Mouse (Mus musculus) stomach, embryonic 16.5 days (tissue): ENCODE data around the gene Sorcs2. TPM values are rescaled to one million over a fixed set of nuclear protein-coding genes. Genes with fewer than 3 reads are reported as not detected.

Source experiments
- ATAC-seq: fragments of 200-750 bp; cut with Nextera tagmentation; 2 replicates; pipeline ENCODE4 v1.8.0; 2017; ENCODE audit warnings: moderate number of reproducible peaks, moderate TSS enrichment; ENCODE audit not compliant: insufficient read depth, low FRiP score
- H3K27ac ChIP-seq: fragments of 300-500 bp; sonication (generic); 2 replicates; pipeline ENCODE4 v1.5.1; 2014; ENCODE audit warnings: low read length
- H3K27me3 ChIP-seq: fragments of 300-500 bp; sonication (generic); 2 replicates; pipeline ENCODE4 v1.6.1; 2014; ENCODE audit warnings: low read length, control low read depth, mixed read lengths; ENCODE audit not compliant: control insufficient read depth, insufficient read depth
- H3K36me3 ChIP-seq: fragments of 300-500 bp; sonication (generic); 2 replicates; pipeline ENCODE4 v1.6.1; 2014; ENCODE audit warnings: low read length; ENCODE audit not compliant: control insufficient read depth, insufficient read depth
- H3K4me1 ChIP-seq: fragments of 300-500 bp; sonication (generic); 2 replicates; pipeline ENCODE4 v1.6.1; 2014; ENCODE audit warnings: low read length, control low read depth, mixed read lengths; ENCODE audit not compliant: control insufficient read depth, insufficient read depth
- H3K4me2 ChIP-seq: fragments of 300-500 bp; sonication (generic); 2 replicates; pipeline ENCODE4 v1.6.1; 2014; ENCODE audit warnings: low read depth, low read length, mixed read lengths
- H3K4me3 ChIP-seq: fragments of 300-500 bp; sonication (generic); replicated peaks from 2 replicates; pipeline ENCODE4 v1.5.1; 2014; ENCODE audit warnings: mild to moderate bottlenecking, low read length
- H3K9ac ChIP-seq: fragments of 300-500 bp; sonication (generic); 2 replicates; pipeline ENCODE4 v1.6.1; 2014; ENCODE audit warnings: low read length
- H3K9me3 ChIP-seq: fragments of 300-500 bp; sonication (generic); replicated peaks from 2 replicates; pipeline ENCODE4 v1.6.1; 2016; ENCODE audit warnings: low read length, control low read depth; ENCODE audit not compliant: control insufficient read depth
- WGBS: fragments of 180-500 bp; shearing (Covaris S2); extraction: QIAGEN DNeasy Blood & Tissue Kit; methylation state at CpG from one replicate; pipeline ENCODE4 v1.1.7; 2014; 5-methylcytosine and 5-hydroxymethylcytosine counted together
- polyA plus RNA-seq: library from polyadenylated mRNA; unstranded; fragments of >200 nt; fragmentation: Nextera tagmentation; extraction: Ambion mirVana; gene quantifications from 2 replicates; pipeline ENCODE4 v1.2.1, GENCODE M21; 2015

Sorcs2 gene
- polyA plus RNA-seq, 1 experiment from 2014 or later, result 11.8 TPM

DNA sequence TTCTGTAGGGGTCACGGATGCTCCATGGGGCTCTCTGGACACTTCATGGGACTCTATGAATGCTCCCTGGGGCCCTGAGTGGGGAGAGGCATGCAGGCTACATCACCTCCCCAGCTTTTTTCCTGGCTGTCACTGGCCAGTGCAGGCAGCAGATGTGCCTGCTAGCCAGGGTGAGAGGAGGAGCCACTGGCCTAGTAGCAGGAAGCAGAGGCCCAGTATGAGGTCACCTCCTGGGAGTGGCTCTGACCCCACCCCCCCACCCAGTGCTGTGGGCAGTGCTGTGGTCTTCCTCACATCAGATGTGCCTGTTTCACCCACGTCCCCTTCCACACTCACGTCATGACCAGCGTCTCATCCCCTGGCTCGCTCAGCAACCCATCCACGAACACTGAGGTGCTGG lies 356.2 kb downstream of the Sorcs2 start:
- H3K36me3 ChIP-seq, result no peaks in the 10 kb centered on the region
- H3K27me3 ChIP-seq, result no peaks in the 10 kb centered on the region
- 80% methylated on average over 6 of the region's 6 CpGs for WGBS
- H3K9ac ChIP-seq, result 0 out of 2 replicates have a peak overlapping the region, but pooled peaks have one; percentile 24
- H3K4me2 ChIP-seq, result no peak overlapping the region
- peaks cover 12% of the 10 kb centered on the region for H3K4me1 ChIP-seq
- no peak; the same call in 1 of the 2 replicates for ATAC-seq
- H3K4me3 ChIP-seq, result no peak overlapping the region
- no peak overlapping the region for H3K27ac ChIP-seq
- no peaks in the 10 kb centered on the region for H3K9me3 ChIP-seq

DNA sequence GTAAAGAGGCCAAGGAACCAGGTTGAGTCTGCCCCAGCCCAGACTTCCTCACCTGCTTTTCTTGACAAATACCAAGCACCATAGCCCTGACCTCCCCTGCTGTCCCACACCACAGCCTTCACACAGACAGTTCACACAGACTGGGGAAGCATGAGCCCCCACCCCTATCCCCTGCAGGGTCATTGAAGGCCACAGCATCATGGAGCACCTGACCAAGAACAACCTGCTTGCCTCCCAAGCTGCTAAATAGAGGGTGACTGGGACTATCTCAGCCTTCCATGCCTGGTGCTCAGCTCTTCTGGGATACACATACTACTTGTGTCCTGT lies 356.7 kb downstream of the Sorcs2 start:
- H3K4me2 ChIP-seq, result no peak overlapping the region
- H3K27ac ChIP-seq, result peak overlapping the region; percentile 53
- H3K4me1 ChIP-seq, result peaks cover 12% of the 10 kb centered on the region
- H3K9me3 ChIP-seq, result no peaks in the 10 kb centered on the region
- no peaks in the 10 kb centered on the region for H3K27me3 ChIP-seq
- peak; percentile 11; the same call in 1 of the 2 replicates for ATAC-seq
- no peaks in the 10 kb centered on the region for H3K36me3 ChIP-seq
- H3K4me3 ChIP-seq, result no peak overlapping the region
- H3K9ac ChIP-seq, result peak overlapping the region; percentile 24; the same call in 1 of the 2 replicates

DNA sequence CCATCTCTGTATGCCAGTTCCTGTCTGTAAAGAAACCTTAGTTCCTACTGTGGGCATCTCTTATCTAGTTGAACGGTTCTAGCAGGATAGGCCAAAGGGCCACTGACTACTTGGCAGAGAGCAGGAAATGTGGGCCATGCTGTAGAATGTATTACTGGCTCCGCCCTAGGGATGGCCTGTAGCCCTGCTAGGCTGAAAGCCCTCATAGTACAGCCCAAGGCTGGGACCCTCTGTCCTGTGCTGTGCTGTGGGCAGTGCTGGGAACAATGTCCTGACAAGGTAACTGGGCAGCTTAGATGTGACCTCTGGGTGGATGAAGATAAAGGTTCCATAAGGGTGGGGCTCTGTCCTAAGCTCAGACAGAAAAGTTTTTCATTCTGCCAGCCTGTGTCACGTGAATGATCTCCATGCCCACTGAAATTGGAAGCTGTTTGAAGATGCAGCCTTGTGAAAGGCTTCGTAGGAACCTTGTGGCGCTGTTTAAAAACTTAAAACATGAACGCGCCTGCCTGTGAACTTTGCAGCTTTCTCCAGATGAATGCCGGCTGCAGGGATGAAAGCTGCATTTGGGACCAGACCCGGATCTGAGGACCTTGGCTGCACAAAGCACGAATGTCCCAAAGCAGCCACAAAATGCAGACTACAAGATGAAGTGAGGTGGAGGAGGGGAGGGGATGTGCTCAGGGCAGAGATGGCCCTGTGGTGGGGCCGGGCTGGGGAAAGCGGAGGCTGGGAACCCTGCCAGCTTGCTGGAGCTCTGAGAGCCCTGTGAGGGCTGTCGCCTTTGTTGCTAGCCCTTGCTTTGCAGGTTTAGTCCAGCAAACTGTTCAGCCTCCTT lies 357.3 kb downstream of the Sorcs2 start:
- Histone ChIP-seq H3K9ac (peak overlapping the region; percentile 24; the same call in 1 of the 2 replicates), H3K36me3 (no peaks in the 10 kb centered on the region), H3K9me3 (no peaks in the 10 kb centered on the region), H3K4me1 (peaks cover 12% of the 10 kb centered on the region), H3K4me3 (no peak overlapping the region), H3K27me3 (no peaks in the 10 kb centered on the region), H3K27ac (peak overlapping the region; percentile 53; the same call in 1 of the 2 replicates), H3K4me2 (no peak overlapping the region)
- ATAC-seq, result peak; percentile 80
- 45% methylated on average over 13 of the region's 13 CpGs for WGBS

DNA sequence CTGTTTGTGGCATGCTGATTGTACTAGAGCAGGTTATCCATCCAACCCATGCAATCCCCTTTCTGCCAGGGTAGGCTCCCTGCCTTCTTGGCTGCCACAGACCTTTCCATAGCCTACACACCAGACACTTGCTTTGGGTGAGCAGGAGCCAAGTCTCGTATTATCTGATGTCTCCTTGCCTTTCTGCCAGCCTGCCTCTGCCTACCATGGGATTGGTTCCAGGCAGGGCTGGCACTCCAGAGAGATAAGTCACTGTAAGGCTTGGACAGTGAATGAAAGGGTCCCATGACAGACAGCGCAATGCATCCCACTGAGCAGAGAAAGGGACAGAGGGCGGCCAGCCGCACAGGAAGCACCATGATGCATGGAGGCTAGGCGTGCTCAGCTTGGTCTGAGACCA lies 358.3 kb downstream of the Sorcs2 start:
- no peak for ATAC-seq
- H3K9me3 ChIP-seq, result no peaks in the 10 kb centered on the region

GRCm38 (mm10) chr5:36033531-36034426 lies 364.2 kb downstream of the Sorcs2 start:
- Histone ChIP-seq H3K9me3 (no peaks in the 10 kb centered on the region), H3K27ac (no peak overlapping the region), H3K4me3 (no peak overlapping the region), H3K9ac (no peak overlapping the region), H3K4me2 (no peak overlapping the region), H3K4me1 (no peaks in the 10 kb centered on the region; the same call in 1 of the 2 replicates), H3K27me3 (no peaks in the 10 kb centered on the region), H3K36me3 (no peaks in the 10 kb centered on the region)
- ATAC-seq, result peak; percentile 26; the same call in 1 of the 2 replicates
- WGBS, result 43% methylated on average over 8 of the region's 8 CpGs

More for the DNA sequence above, 358.3 kb downstream of the Sorcs2 start:
- 93% methylated on average over 5 of the region's 5 CpGs for WGBS
- Histone ChIP-seq H3K9ac (no peak overlapping the region), H3K4me2 (no peak overlapping the region), H3K36me3 (no peaks in the 10 kb centered on the region), H3K4me1 (peaks cover 12% of the 10 kb centered on the region), H3K27ac (no peak overlapping the region), H3K4me3 (no peak overlapping the region), H3K27me3 (no peaks in the 10 kb centered on the region)

GRCm38 (mm10) chr5:36025076-36025475 lies 372.9 kb downstream of the Sorcs2 start:
- Histone ChIP-seq H3K9ac (no peak overlapping the region), H3K4me1 (no peaks in the 10 kb centered on the region), H3K4me2 (no peak overlapping the region), H3K4me3 (no peak overlapping the region), H3K27ac (no peak overlapping the region), H3K27me3 (no peaks in the 10 kb centered on the region), H3K9me3 (no peaks in the 10 kb centered on the region), H3K36me3 (no peaks in the 10 kb centered on the region)
- 83% methylated on average over 4 of the region's 4 CpGs for WGBS
- no peak for ATAC-seq

- Histone ChIP-seq H3K4me3 (no peak overlapping the region), H3K9ac (no peak overlapping the region), H3K4me2 (no peak overlapping the region), H3K27me3 (no peaks in the 10 kb centered on the region), H3K27ac (no peak overlapping the region), H3K9me3 (no peaks in the 10 kb centered on the region), H3K4me1 (no peaks in the 10 kb centered on the region), H3K36me3 (no peaks in the 10 kb centered on the region)
- WGBS, result 84% methylated on average over 9 of the region's 9 CpGs
- ATAC-seq, result no peak
These were observed 373.8 kb downstream of the Sorcs2 start for GRCm38 (mm10) chr5:36024003-36024685.

DNA sequence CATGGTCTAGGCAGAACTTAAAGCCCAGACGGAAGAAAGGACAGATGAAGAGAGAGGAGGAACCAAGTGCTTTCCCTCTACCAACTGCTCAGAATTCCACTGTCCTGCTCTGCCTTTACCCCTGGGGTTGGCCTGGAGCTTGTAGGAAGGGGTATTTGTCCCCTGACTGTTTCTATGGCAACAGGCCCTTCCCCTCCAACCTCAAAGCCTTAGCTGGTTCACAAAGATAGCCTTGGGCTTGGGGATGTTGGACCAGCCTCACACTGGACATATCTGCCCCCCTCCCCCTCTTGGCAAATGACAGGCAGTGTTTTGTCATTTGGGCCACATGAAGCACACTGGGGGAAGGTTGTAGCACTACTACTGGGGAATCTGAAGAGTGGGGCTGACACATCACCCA lies 375.6 kb downstream of the Sorcs2 start:
- H3K9ac ChIP-seq, result no peak overlapping the region
- no peak for ATAC-seq
- H3K27me3 ChIP-seq, result no peaks in the 10 kb centered on the region

More for the DNA sequence above, 375.6 kb downstream of the Sorcs2 start:
- Histone ChIP-seq H3K4me3 (no peak overlapping the region), H3K9me3 (no peaks in the 10 kb centered on the region), H3K36me3 (no peaks in the 10 kb centered on the region), H3K4me2 (no peak overlapping the region), H3K4me1 (no peaks in the 10 kb centered on the region), H3K27ac (no peak overlapping the region)
- 88% methylated on average over 1 of the region's 1 CpGs for WGBS
